Comparison of ENCODE assay signal across 18 mouse cellular contexts in the genomic region with DNA sequence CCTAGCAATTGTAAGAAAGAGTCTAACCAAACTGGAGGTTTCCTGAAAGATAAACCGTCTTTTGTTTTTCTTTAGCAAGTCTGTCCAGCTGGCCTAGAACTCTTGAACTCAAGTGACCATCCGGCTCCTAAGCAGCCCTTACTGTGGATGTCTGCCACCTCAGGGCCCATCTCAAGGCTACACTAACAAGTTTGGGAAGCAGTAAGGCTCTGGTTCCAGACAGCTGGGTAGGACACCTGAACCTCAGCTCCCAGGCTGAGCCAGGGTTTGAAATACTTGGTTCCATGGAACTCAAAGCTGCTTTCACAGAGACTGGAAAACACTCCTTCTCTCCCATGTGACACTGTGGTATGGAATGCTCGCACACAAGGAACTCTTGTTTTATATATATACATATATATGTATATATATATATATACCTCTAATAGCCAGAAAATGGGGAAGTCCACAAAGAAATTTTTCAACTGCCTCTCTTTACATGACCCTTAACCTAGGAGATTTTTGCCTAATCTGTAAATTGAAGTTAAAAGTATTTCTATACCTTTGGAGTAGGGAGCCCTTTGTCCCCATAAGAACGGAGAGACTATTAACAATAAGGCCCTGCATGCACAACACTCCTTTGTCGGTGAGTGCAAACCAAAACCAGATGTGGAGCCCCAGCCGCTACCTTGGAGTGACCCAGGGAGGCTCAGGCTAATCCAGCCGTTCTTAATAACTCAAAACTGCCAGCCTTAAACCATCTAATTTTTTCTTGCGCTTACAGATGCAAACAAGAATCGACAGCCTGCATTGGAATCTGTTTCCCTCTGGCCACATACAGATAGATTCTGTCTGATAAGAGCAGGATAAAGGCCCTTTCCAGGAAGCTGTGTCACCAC.
DNase-seq lines count a peak whose midpoint lies in the region; ATAC-seq and TF ChIP-seq lines count a peak whose summit lies in the region.
"Had no signal": no experiment of that assay in that cellular context is flagged by ENCODE, and none has a peak within 500 bp of the region (broad histone marks: within the 10 kb centered on the region; RNA-seq: fewer than 3 reads in every experiment).

No protein-coding gene starts in this region.

- TF ChIP-seq CTCF in G1E (IDR thresholded peaks at IDR 0.05; ENCODE audit: low read depth, low read length) = no peak

- no peaks in the 10 kb centered on the region for H3K9me3 ChIP-seq in G1E (replicated peaks)
- H3K9me3 ChIP-seq in embryonic facial prominence, embryonic 12.5 days = no peaks in the 10 kb centered on the region
- no peaks in the 10 kb centered on the region for H3K9me3 ChIP-seq in limb, embryonic 12.5 days
- H3K9me3 ChIP-seq: neural tube, embryonic 13.5 days had no signal

- H3K27ac ChIP-seq in embryonic facial prominence, embryonic 12.5 days = peak overlapping the region; percentile 82
- peak overlapping the region; percentile 93 for H3K27ac ChIP-seq in limb, embryonic 12.5 days
- H3K27ac ChIP-seq: neural tube, embryonic 13.5 days; stomach, postnatal 0 days had no signal

- H3K36me3 ChIP-seq in G1E (replicated peaks) = peaks cover 16% of the 10 kb centered on the region
- no peaks in the 10 kb centered on the region for H3K36me3 ChIP-seq in embryonic facial prominence, embryonic 12.5 days
- H3K36me3 ChIP-seq in limb, embryonic 12.5 days = no peaks in the 10 kb centered on the region
- H3K36me3 ChIP-seq: neural tube, embryonic 13.5 days had no signal

- ATAC-seq in G1E (ENCODE audit: extremely low read depth, insufficient number of reproducible peaks, low FRiP score, poor library complexity, severe bottlenecking) = peak; percentile 10; the same call in 1 of the 2 replicates
- ATAC-seq in embryonic facial prominence, embryonic 12.5 days (ENCODE audit: insufficient number of reproducible peaks, insufficient read depth, low FRiP score, low TSS enrichment) = peak; percentile 62; the same call in 1 of the 2 replicates
- peak; percentile 85 for ATAC-seq in limb, embryonic 12.5 days (ENCODE audit: insufficient number of reproducible peaks, insufficient read depth, low FRiP score, low TSS enrichment, low read depth)
- ATAC-seq: inflammation-experienced regulatory T-cells, adult 6 months had no signal

- no peak overlapping the region for H3K9ac ChIP-seq in embryonic facial prominence, embryonic 12.5 days
- H3K9ac ChIP-seq in limb, embryonic 12.5 days (replicated peaks) = no peak overlapping the region
- H3K9ac ChIP-seq: neural tube, embryonic 13.5 days had no signal

- WGBS in embryonic facial prominence, embryonic 12.5 days = 20% methylated on average over 9 of the region's 9 CpGs
- WGBS in limb, embryonic 12.5 days = 21% methylated on average over 9 of the region's 9 CpGs

- H3K4me2 ChIP-seq in embryonic facial prominence, embryonic 12.5 days (replicated peaks) = peak overlapping the region; percentile 7; the same call in 1 of the 2 replicates
- peak overlapping the region; percentile 18 for H3K4me2 ChIP-seq in limb, embryonic 12.5 days
- H3K4me2 ChIP-seq: neural tube, embryonic 13.5 days had no signal

- H3K4me1 ChIP-seq in G1E (ENCODE audit: insufficient read depth, low read depth, low read length) = peaks cover 71% of the 10 kb centered on the region
- peaks cover 28% of the 10 kb centered on the region for H3K4me1 ChIP-seq in embryonic facial prominence, embryonic 12.5 days
- H3K4me1 ChIP-seq in limb, embryonic 12.5 days (replicated peaks) = peaks cover 46% of the 10 kb centered on the region
- H3K4me1 ChIP-seq: neural tube, embryonic 13.5 days had no signal

- no peaks in the 10 kb centered on the region for H3K27me3 ChIP-seq in G1E (ENCODE audit: insufficient read depth, low read length)
- no peaks in the 10 kb centered on the region for H3K27me3 ChIP-seq in embryonic facial prominence, embryonic 12.5 days
- no peaks in the 10 kb centered on the region for H3K27me3 ChIP-seq in limb, embryonic 12.5 days
- H3K27me3 ChIP-seq: neural tube, embryonic 13.5 days had no signal

- H3K4me3 ChIP-seq in G1E (ENCODE audit: low read depth, low read length) = no peak overlapping the region
- H3K4me3 ChIP-seq in embryonic facial prominence, embryonic 12.5 days = no peak overlapping the region
- H3K4me3 ChIP-seq in limb, embryonic 12.5 days (replicated peaks) = no peak overlapping the region
- H3K4me3 ChIP-seq: neural tube, embryonic 13.5 days had no signal

- no peak for DNase-seq in G1E (ENCODE audit: low spot score)
- peak; percentile 31 for DNase-seq in NIH3T3 (ENCODE audit: low read depth)
- no peak for DNase-seq in yolk sac, embryonic 10.5 days (ENCODE audit: low spot score)
- DNase-seq in Muller cell, postnatal 12 days (ENCODE audit: inconsistent ontology term) = no peak
- DNase-seq in spleen, postnatal 36 days (ENCODE audit: low spot score in 2 of 2) = no peak
- DNase-seq: adrenal gland, adult 8-10 months; cerebellum, adult 18-20 months; gastrocnemius, postnatal 25 days; heart, postnatal 14 days; layer of hippocampus, postnatal 36 days; lung, postnatal 10 days; right cerebral cortex, postnatal 14 days; thymus, postnatal 14 days had no signal

Comparison
In these comparisons a context has a peak if more than half of its experiments do, and no peak if none do; other contexts are left out.
1. ATAC-seq: peak in every context shown above with its lines; median percentile 85 in limb, embryonic 12.5 days; 62 in embryonic facial prominence, embryonic 12.5 days; 10 in G1E.